Mouse (Mus musculus): Measurements from ENCODE around the gene Cfap52. TPM values are rescaled to one million over a fixed set of nuclear protein-coding genes. Genes with fewer than 3 reads are reported as not detected.

Cfap52 gene
- 0.86 and 1.0 TPM in 2 replicates for polyA plus RNA-seq (2014; fragmentation: Nextera tagmentation; extraction: Ambion mirVana)

- ATAC-seq (replicated peaks; ENCODE audit: low FRiP score, low TSS enrichment, low read depth) (peak; percentile 56; the same call in 1 of the 2 replicates), DNase-seq (ENCODE audit: low spot score) (peak; percentile 92)
- H3K9ac ChIP-seq (ENCODE audit: low read length), result peak within 1 kb of the TSS; percentile 65
- peak within 1 kb of the TSS; percentile 63 for H3K4me2 ChIP-seq (ENCODE audit: low read length)
- H3K9me3 ChIP-seq (ENCODE audit: control insufficient read depth, low read length), result no peaks in the 10 kb centered on the region
- no peaks in the 10 kb centered on the region for H3K36me3 ChIP-seq (ENCODE audit: control insufficient read depth, insufficient read depth, low read length)
- peaks cover 6% of the 10 kb centered on the region; the same call in 1 of the 2 replicates for H3K4me1 ChIP-seq (replicated peaks; ENCODE audit: control insufficient read depth, insufficient read depth, low read length)
- H3K27ac ChIP-seq (ENCODE audit: low read depth), result no peak within 1 kb of the TSS
- WGBS, result 8% methylated on average over 15 of the region's 15 CpGs
- peak within 1 kb of the TSS; percentile 74 for H3K4me3 ChIP-seq (ENCODE audit: low read depth, low read length)
- no peaks in the 10 kb centered on the region for H3K27me3 ChIP-seq (replicated peaks; ENCODE audit: control insufficient read depth, insufficient read depth, low read length)
Measured at GRCm38 (mm10) chr11:67965242-67965883, at the start of gene Cfap52. Gene Cfap52 (minus strand): TSS chr11:67965651.

- 59% methylated on average over 7 of the region's 7 CpGs for WGBS
- ATAC-seq (replicated peaks; ENCODE audit: low FRiP score, low TSS enrichment, low read depth), result no peak
Measured at GRCm38 (mm10) chr11:68012207-68012606, 46.8 kb upstream of the Cfap52 start.

GRCm38 (mm10) chr11:68009377-68009776, 43.9 kb upstream of the Cfap52 start:
- no peak for DNase-seq (ENCODE audit: low spot score)
- Histone ChIP-seq H3K4me3 (ENCODE audit: low read depth, low read length) (no peak overlapping the region), H3K27ac (ENCODE audit: low read depth) (no peak overlapping the region), H3K4me2 (ENCODE audit: low read length) (no peak overlapping the region), H3K9ac (ENCODE audit: low read length) (no peak overlapping the region), H3K36me3 (ENCODE audit: control insufficient read depth, insufficient read depth, low read length) (no peaks in the 10 kb centered on the region), H3K4me1 (replicated peaks; ENCODE audit: control insufficient read depth, insufficient read depth, low read length) (peaks cover 15% of the 10 kb centered on the region), H3K9me3 (ENCODE audit: control insufficient read depth, low read length) (no peaks in the 10 kb centered on the region), H3K27me3 (replicated peaks; ENCODE audit: control insufficient read depth, insufficient read depth, low read length) (no peaks in the 10 kb centered on the region)
- ATAC-seq (replicated peaks; ENCODE audit: low FRiP score, low TSS enrichment, low read depth), result no peak
- 79% methylated on average over 5 of the region's 5 CpGs for WGBS

More at GRCm38 (mm10) chr11:68012207-68012606, 46.8 kb upstream of the Cfap52 start:
- Histone ChIP-seq H3K4me2 (ENCODE audit: low read length) (no peak overlapping the region), H3K36me3 (ENCODE audit: control insufficient read depth, insufficient read depth, low read length) (no peaks in the 10 kb centered on the region), H3K9ac (ENCODE audit: low read length) (no peak overlapping the region), H3K27me3 (replicated peaks; ENCODE audit: control insufficient read depth, insufficient read depth, low read length) (no peaks in the 10 kb centered on the region), H3K27ac (ENCODE audit: low read depth) (no peak overlapping the region), H3K4me3 (ENCODE audit: low read depth, low read length) (no peak overlapping the region), H3K9me3 (ENCODE audit: control insufficient read depth, low read length) (no peaks in the 10 kb centered on the region), H3K4me1 (replicated peaks; ENCODE audit: control insufficient read depth, insufficient read depth, low read length) (no peaks in the 10 kb centered on the region)
- DNase-seq (ENCODE audit: low spot score), result no peak

GRCm38 (mm10) chr11:68007645-68008044, 42.2 kb upstream of the Cfap52 start:
- DNase-seq (ENCODE audit: low spot score) (no peak), ATAC-seq (replicated peaks; ENCODE audit: low FRiP score, low TSS enrichment, low read depth) (no peak)
- 33% methylated on average over 6 of the region's 6 CpGs for WGBS
- peaks cover 15% of the 10 kb centered on the region for H3K4me1 ChIP-seq (replicated peaks; ENCODE audit: control insufficient read depth, insufficient read depth, low read length)
- no peaks in the 10 kb centered on the region for H3K36me3 ChIP-seq (ENCODE audit: control insufficient read depth, insufficient read depth, low read length)
- no peak overlapping the region for H3K9ac ChIP-seq (ENCODE audit: low read length)
- no peaks in the 10 kb centered on the region for H3K27me3 ChIP-seq (replicated peaks; ENCODE audit: control insufficient read depth, insufficient read depth, low read length)
- H3K9me3 ChIP-seq (ENCODE audit: control insufficient read depth, low read length), result no peaks in the 10 kb centered on the region
- H3K4me2 ChIP-seq (ENCODE audit: low read length), result no peak overlapping the region
- H3K4me3 ChIP-seq (ENCODE audit: low read depth, low read length), result no peak overlapping the region
- no peak overlapping the region for H3K27ac ChIP-seq (ENCODE audit: low read depth)

- H3K9ac ChIP-seq (ENCODE audit: low read length), result no peak overlapping the region
- WGBS, result 21% methylated on average over 8 of the region's 8 CpGs
- no peak for DNase-seq (ENCODE audit: low spot score)
Measured at GRCm38 (mm10) chr11:68006216-68006789, 40.9 kb upstream of the Cfap52 start.

GRCm38 (mm10) chr11:68004191-68004590, 38.7 kb upstream of the Cfap52 start:
- DNase-seq (ENCODE audit: low spot score), result peak; percentile 89
- Histone ChIP-seq H3K9ac (ENCODE audit: low read length) (no peak overlapping the region), H3K36me3 (ENCODE audit: control insufficient read depth, insufficient read depth, low read length) (no peaks in the 10 kb centered on the region), H3K4me2 (ENCODE audit: low read length) (no peak overlapping the region), H3K27ac (ENCODE audit: low read depth) (no peak overlapping the region), H3K4me1 (replicated peaks; ENCODE audit: control insufficient read depth, insufficient read depth, low read length) (peaks cover 15% of the 10 kb centered on the region), H3K4me3 (ENCODE audit: low read depth, low read length) (no peak overlapping the region), H3K9me3 (ENCODE audit: control insufficient read depth, low read length) (no peaks in the 10 kb centered on the region), H3K27me3 (replicated peaks; ENCODE audit: control insufficient read depth, insufficient read depth, low read length) (no peaks in the 10 kb centered on the region)
- no peak for ATAC-seq (replicated peaks; ENCODE audit: low FRiP score, low TSS enrichment, low read depth)
- WGBS, result 17% methylated on average over 6 of the region's 6 CpGs

More at GRCm38 (mm10) chr11:68006216-68006789, 40.9 kb upstream of the Cfap52 start:
- no peak for ATAC-seq (replicated peaks; ENCODE audit: low FRiP score, low TSS enrichment, low read depth)
- peak overlapping the region; percentile 59; the same call in 1 of the 2 replicates for H3K27ac ChIP-seq (ENCODE audit: low read depth)
- no peak overlapping the region for H3K4me3 ChIP-seq (ENCODE audit: low read depth, low read length)
- peaks cover 15% of the 10 kb centered on the region for H3K4me1 ChIP-seq (replicated peaks; ENCODE audit: control insufficient read depth, insufficient read depth, low read length)
- H3K36me3 ChIP-seq (ENCODE audit: control insufficient read depth, insufficient read depth, low read length), result no peaks in the 10 kb centered on the region
- no peaks in the 10 kb centered on the region for H3K27me3 ChIP-seq (replicated peaks; ENCODE audit: control insufficient read depth, insufficient read depth, low read length)
- no peaks in the 10 kb centered on the region for H3K9me3 ChIP-seq (ENCODE audit: control insufficient read depth, low read length)
- H3K4me2 ChIP-seq (ENCODE audit: low read length), result no peak overlapping the region

GRCm38 (mm10) chr11:67999629-68000028, 34.2 kb upstream of the Cfap52 start:
- no peak overlapping the region for H3K27ac ChIP-seq (ENCODE audit: low read depth)
- no peak overlapping the region for H3K9ac ChIP-seq (ENCODE audit: low read length)
- no peak for DNase-seq (ENCODE audit: low spot score)
- no peak overlapping the region; the same call in 1 of the 2 replicates for H3K4me2 ChIP-seq (ENCODE audit: low read length)
- no peak for ATAC-seq (replicated peaks; ENCODE audit: low FRiP score, low TSS enrichment, low read depth)
- WGBS, result 53% methylated on average over 5 of the region's 5 CpGs
- peaks cover 7% of the 10 kb centered on the region for H3K4me1 ChIP-seq (replicated peaks; ENCODE audit: control insufficient read depth, insufficient read depth, low read length)
- no peaks in the 10 kb centered on the region for H3K9me3 ChIP-seq (ENCODE audit: control insufficient read depth, low read length)
- H3K36me3 ChIP-seq (ENCODE audit: control insufficient read depth, insufficient read depth, low read length), result no peaks in the 10 kb centered on the region
- no peak overlapping the region for H3K4me3 ChIP-seq (ENCODE audit: low read depth, low read length)
- H3K27me3 ChIP-seq (replicated peaks; ENCODE audit: control insufficient read depth, insufficient read depth, low read length), result no peaks in the 10 kb centered on the region

- no peaks in the 10 kb centered on the region for H3K27me3 ChIP-seq (replicated peaks; ENCODE audit: control insufficient read depth, insufficient read depth, low read length)
- H3K9me3 ChIP-seq (ENCODE audit: control insufficient read depth, low read length), result no peaks in the 10 kb centered on the region
- 39% methylated on average over 3 of the region's 3 CpGs for WGBS
- H3K36me3 ChIP-seq (ENCODE audit: control insufficient read depth, insufficient read depth, low read length), result no peaks in the 10 kb centered on the region
- H3K4me2 ChIP-seq (ENCODE audit: low read length), result no peak overlapping the region
- ATAC-seq (replicated peaks; ENCODE audit: low FRiP score, low TSS enrichment, low read depth) (peak; percentile 84), DNase-seq (ENCODE audit: low spot score) (no peak)
- no peak overlapping the region for H3K9ac ChIP-seq (ENCODE audit: low read length)
- no peak overlapping the region for H3K27ac ChIP-seq (ENCODE audit: low read depth)
- no peak overlapping the region for H3K4me3 ChIP-seq (ENCODE audit: low read depth, low read length)
- H3K4me1 ChIP-seq (replicated peaks; ENCODE audit: control insufficient read depth, insufficient read depth, low read length), result peaks cover 7% of the 10 kb centered on the region
Measured at GRCm38 (mm10) chr11:67998905-67999304, 33.5 kb upstream of the Cfap52 start.

GRCm38 (mm10) chr11:67995965-67996364, 30.5 kb upstream of the Cfap52 start:
- no peak overlapping the region for H3K4me3 ChIP-seq (ENCODE audit: low read depth, low read length)
- no peaks in the 10 kb centered on the region for H3K9me3 ChIP-seq (ENCODE audit: control insufficient read depth, low read length)
- H3K4me2 ChIP-seq (ENCODE audit: low read length), result no peak overlapping the region
- peaks cover 7% of the 10 kb centered on the region for H3K4me1 ChIP-seq (replicated peaks; ENCODE audit: control insufficient read depth, insufficient read depth, low read length)
- DNase-seq (ENCODE audit: low spot score) (no peak), ATAC-seq (replicated peaks; ENCODE audit: low FRiP score, low TSS enrichment, low read depth) (no peak)
- WGBS, result 87% methylated on average over 4 of the region's 4 CpGs
- no peak overlapping the region for H3K27ac ChIP-seq (ENCODE audit: low read depth)
- H3K9ac ChIP-seq (ENCODE audit: low read length), result no peak overlapping the region
- no peaks in the 10 kb centered on the region for H3K36me3 ChIP-seq (ENCODE audit: control insufficient read depth, insufficient read depth, low read length)
- no peaks in the 10 kb centered on the region for H3K27me3 ChIP-seq (replicated peaks; ENCODE audit: control insufficient read depth, insufficient read depth, low read length)

Data from intestine, embryonic 14.5 days (tissue).